Mouse (Mus musculus): Measurements from ENCODE around the gene Vmn1r63.
"Not testable (repeated sequence)": the region's sequence is repeated elsewhere in the genome, so short reads cannot be mapped to it uniquely, and the experiment has no call there.

Vmn1r63 gene

DNA sequence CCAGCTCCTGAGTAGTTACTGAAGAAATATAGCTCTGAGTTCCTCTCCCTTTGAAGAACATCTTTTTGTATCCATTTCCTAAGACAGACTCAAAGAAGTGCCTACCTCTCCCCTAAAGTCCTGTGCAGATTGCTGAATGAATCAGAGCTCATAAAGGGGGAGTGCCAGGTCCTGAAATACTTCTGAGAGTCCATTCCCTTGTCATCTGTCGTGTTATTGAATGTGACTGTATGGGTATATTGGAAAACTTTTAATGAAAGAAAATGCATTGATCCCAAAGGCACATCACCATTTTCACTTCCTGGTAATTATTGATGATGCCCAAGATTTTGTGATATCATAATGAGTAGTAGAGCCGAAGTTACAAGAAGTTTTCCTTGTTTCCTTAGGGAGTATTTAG is at the start of gene Vmn1r63:
Gene Vmn1r63, minus strand, starts transcription at position 101 of the 400 bp plus-strand sequence.
- DNase-seq (ENCODE audit: extremely low spot score, low read depth, low spot score) = not testable (repeated sequence)

Measured in hindlimb bud, embryonic 11.5 days (tissue).